Mouse (Mus musculus): ENCODE measurements around the gene Kcnd3.

- TF ChIP-seq CTCF (IDR thresholded peaks at IDR 0.05; ENCODE audit: extremely low read depth, insufficient read depth, low read length) (no peak), POLR2A (IDR thresholded peaks at IDR 0.05; ENCODE audit: extremely low read depth, insufficient read depth, low read length) (no peak)
Measured at GRCm38 (mm10) chr3:105466538-105466937, 14.4 kb downstream of the Kcnd3 start.
